Mouse (Mus musculus): ENCODE data around the gene Golm1.

- TF ChIP-seq POLR2A (IDR thresholded peaks at IDR 0.05; ENCODE audit: low read depth, low read length) (no peak), CTCF (IDR thresholded peaks at IDR 0.05; ENCODE audit: extremely low read depth, insufficient read depth, insufficient read length, insufficient replicate concordance) (no peak)
Measured at GRCm38 (mm10) chr13:59661966-59662365, 13.6 kb downstream of the Golm1 start.

Data from spleen, adult 2 months (tissue).